Mouse (Mus musculus) cerebellum, postnatal 10 days (tissue): Measurements from ENCODE around the gene Cryaa.

Source experiments
- DNase-seq, 2 experiments: peaks; one replicate each; pipeline ENCODE4 v3.0.0; 2021; ENCODE audit warnings: mixed read lengths in 2 of 2

Cryaa gene

GRCm38 (mm10) chr17:31677507-31677906 is at the start of gene Cryaa:
Gene Cryaa, plus strand, starts transcription at chr17:31677807.
- no peak for DNase-seq

- no peak for DNase-seq
Observed at GRCm38 (mm10) chr17:31627961-31628360, 49.6 kb upstream of the Cryaa start.

GRCm38 (mm10) chr17:31631081-31631800 is 46.4 kb upstream of the Cryaa start:
- DNase-seq: peak in 1 of 2 experiments; percentile 40

GRCm38 (mm10) chr17:31633007-31633406 is 44.6 kb upstream of the Cryaa start:
- DNase-seq: no peak

GRCm38 (mm10) chr17:31634896-31635295 is 42.7 kb upstream of the Cryaa start:
- DNase-seq: no peak

- peak in 1 of 2 experiments; percentile 33 for DNase-seq
Observed at GRCm38 (mm10) chr17:31635781-31636180, 41.8 kb upstream of the Cryaa start.

GRCm38 (mm10) chr17:31636277-31636941 is 41.2 kb upstream of the Cryaa start:
- peak in 1 of 2 experiments; percentile 35 for DNase-seq

- peak; percentile 72 to 86 for DNase-seq
Observed at GRCm38 (mm10) chr17:31636942-31637811, 40.4 kb upstream of the Cryaa start, which contains the start of gene Cbs. Gene Cbs, minus strand, starts transcription at chr17:31637238.

- peak; percentile 74 to 85 for DNase-seq
Observed at GRCm38 (mm10) chr17:31637866-31638570, 39.6 kb upstream of the Cryaa start.

DNA sequence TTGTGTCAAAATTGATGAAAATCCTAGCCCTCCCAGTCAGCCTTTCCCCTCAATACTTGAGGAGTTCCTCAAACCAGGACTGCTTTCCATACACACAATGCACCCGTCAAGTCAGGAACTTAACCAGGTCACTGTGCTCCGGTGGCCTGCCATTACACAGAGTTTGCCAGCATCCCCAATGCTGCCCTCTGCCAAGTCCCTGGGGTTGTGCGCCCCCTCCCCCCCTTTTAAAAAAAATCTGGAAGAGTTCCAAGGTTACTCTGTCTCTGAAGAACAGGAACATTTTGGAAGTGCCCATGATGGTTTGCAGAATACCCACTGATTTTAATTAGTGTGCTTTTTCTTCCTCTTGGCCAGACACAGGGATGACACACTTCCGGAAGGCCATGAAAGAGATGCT is 38.0 kb upstream of the Cryaa start:
- peak; percentile 46 for DNase-seq

DNA sequence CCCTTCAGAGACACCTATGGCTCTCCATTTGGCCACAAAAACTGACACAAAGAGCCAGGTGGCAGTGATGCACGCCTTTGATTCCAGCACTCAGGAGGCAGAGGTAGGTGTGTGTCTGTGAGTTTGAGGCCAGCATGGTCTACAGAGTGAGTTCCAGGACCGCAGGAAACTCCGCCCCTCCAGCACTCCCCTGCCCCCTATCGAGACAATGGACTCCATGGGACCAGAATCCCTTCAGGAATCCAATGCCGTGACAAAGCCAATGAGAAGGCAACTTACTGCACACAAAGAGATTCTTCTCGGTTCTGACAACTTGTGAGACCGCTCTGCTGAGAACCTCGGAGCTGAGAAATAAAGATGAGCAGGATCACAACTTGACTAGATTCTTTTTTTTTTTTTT is 35.3 kb upstream of the Cryaa start:
- no peak for DNase-seq

DNA sequence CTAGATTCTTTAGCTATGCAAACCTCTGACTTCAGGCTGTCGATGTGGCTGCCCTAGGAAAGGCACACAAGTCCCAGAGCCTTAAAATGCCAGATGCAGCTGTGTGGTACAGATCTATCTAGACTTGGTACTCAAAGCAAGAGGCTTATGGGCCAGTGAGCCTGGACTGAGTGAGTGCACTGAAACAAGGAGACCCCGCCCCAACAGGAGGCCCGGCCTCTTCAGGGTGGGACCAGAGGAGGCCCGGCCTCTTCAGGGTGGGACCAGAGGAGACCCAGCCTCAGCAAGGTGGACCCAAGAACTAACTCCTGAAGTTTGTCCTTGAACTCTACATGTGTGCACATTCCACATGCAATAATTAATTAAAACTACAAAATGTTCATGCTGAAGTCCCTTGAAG is 34.7 kb upstream of the Cryaa start:
- DNase-seq: no peak

DNA sequence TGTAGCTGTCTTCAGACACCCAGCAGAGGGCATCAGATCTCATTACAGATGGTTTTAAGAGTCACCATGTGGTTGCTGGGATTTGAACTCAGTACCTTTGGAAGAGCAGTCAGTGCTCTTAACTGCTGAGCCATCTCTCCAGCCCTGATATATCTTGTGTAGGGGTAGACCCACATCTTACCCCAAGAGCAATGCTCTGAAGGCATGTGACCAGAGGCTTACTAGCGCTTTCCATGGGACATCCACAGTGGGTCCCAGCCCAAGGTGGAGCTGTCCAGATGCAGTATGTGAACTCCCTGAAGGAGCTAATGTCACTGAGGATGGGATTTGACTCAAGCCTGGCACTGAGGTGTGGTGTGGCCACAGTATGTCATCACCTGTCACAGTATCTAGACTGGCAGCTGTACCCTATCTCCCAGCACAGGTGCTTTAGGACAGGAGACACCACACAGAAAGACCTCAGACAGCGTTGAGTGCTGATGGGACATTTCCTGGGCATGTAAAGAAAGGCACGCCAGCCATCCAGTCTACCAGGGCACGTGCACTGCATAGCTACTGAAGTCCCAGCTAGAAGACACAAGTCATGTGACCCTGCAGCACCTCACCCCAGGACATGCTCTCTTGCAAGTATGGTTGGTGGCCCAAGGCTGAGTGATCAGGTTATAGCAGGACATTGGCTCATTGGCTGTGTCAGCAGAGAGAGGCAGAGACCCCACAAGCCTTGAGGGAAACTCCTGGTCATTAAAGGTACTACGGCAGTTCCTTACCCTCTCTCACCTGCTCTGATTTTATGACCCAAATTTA is 31.2 kb upstream of the Cryaa start:
- DNase-seq: no peak

DNA sequence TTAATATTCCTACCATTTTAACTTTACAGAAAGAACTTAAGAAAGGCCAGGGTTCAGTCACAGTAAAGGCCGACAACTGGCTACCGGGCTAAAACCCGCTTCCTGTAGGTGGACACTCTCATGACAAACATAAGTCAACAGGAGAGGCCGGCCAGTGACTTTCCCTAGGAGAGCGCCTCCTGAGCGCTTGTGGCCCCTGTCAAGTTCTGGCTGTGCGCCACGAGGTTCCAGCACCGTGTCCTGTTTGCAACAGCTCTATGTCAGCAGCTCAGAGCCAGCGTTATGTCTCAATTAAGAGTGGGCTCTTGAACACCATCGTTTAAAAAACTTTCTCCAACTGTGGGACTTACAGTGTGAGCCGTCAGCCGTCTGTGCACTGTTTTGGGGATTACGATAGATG is 25.5 kb upstream of the Cryaa start:
- DNase-seq: peak in 1 of 2 experiments; percentile 29

DNA sequence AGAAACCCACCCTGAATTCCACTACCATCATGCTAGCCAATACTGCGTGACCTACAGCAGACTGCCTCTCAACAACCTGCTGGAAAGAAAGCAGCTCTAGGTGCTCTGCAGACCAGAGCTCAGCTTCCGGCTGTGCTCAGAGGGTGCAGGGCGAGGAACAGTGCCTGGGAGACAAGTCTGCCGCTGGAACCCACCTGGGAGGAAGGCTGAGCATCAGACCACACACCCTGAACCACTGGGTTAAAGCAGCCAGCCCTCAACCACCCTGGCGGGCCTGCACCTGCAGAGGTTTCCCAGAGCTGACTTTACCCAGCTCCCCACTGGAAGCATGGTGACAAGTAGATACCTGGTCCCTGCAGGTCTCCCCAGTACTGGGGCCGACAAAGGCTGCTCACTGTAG is 24.3 kb upstream of the Cryaa start:
- no peak for DNase-seq

DNA sequence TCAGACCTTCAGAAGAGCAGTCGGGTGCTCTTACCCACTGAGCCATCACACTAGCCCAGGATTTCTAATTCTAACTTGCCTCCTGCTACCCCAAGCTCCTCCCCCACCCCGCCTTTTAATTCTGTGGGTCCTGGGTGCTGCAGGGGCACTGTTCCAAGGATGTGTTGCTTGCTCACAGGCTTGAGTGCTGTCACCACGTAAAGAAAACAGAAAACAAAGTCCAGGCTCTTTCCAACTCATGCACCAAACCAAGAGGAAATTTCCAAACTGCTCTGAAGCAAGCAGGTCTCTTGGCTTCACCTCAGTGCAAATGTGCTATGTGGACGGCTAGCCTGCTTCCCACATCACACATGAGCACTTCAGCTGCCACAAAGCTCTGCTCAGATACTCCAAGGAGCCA is 22.2 kb upstream of the Cryaa start:
- peak in 1 of 2 experiments; percentile 21 for DNase-seq

GRCm38 (mm10) chr17:31656682-31657081 is 20.9 kb upstream of the Cryaa start:
- DNase-seq: no peak

DNA sequence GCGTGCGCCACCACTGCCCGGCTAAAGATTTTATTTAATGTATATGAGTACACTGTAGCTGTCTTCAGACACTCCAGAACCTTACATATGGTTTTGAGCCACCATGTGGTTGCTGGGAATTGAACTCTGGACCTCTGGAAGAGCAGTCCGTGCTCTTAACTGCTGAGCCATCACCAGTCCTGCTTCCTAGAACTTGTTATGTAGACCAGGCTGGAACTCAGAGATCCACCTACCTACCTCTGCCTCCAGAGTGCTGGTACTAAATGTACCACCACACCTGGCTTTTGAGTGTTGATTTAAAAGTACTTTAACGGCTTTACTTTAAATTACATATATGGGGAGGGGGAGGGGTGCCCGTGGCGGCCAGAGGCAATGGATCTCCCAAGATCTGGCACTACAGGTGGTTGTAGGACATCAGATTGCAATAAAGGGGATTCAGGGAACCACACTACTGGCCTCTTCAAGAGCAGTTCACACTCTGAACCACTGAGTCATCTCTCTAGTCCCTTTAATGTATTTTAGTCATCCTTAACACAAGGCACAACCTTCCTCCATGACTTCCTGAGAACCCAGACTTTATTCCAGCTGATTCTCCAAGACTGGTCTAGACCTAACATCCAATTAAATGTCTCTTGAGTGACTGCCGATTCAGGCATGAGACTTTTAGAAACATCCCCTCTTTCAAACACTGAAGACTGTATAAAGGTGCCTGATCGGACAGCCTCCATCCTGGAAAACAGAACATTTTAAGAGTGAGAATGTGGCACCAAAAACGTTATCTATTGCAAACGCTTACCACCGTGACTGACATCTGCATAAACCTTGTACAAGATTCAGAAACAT is 20.2 kb upstream of the Cryaa start:
- DNase-seq: no peak

DNA sequence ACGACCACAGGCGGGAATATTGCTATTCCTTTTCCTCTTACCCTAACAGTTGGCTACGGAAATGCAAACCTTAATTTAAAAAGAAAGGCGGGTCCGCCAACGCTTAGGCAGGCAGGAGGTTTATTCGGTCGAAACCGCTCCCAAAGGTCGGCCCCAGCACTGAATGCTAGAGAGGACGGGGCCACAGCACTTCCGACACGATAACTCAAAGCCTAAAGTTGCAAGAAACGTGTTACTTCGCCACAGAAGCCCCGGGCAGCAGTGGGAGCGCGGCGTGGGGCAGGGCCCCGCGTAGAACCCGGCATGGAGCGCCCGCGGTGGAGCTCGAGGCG is 19.5 kb upstream of the Cryaa start:
- no peak for DNase-seq

GRCm38 (mm10) chr17:31658468-31659185 is 19.0 kb upstream of the Cryaa start, which contains the start of gene U2af1:
Gene U2af1, minus strand, starts transcription at chr17:31658892.
- DNase-seq: peak; percentile 99
